Mouse (Mus musculus) heart, postnatal 0 days (tissue): ENCODE measurements around the gene Rassf2.

Experiments
- CTCF ChIP-seq: IDR thresholded peaks from 2 replicates; pipeline ENCODE4 v1.5.1; 2016; ENCODE audit warnings: antibody characterized with exemption, control low read depth, low read depth
- EP300 ChIP-seq: IDR thresholded peaks from 2 replicates; pipeline ENCODE4 v1.6.1; 2016; ENCODE audit warnings: antibody characterized with exemption, low read depth

DNA sequence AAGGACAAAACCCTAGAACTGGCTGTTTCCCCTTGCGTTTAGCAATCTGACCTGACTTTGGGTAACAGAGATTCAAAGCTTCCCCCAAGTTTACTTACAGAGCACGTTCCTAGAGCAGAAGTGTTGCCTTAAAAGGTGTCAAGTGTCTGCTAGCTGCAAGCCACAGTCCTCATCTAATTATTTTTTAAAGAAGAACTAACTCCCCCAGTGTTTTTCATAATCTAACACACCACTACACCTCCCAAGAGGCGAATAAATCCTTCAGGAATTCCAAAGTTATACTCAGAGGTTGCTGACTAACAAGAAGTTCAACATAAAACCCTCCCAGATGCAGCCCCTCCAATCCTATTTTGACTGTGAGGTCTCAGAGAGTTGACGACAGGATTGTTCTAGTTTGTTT lies 21.9 kb downstream of the Rassf2 start:
- TF ChIP-seq CTCF: no peak
- no peak for TF ChIP-seq EP300
